Mouse (Mus musculus) small intestine, adult 2 months (tissue): ENCODE data around the gene Rab3gap1.

Experiments
- CTCF ChIP-seq: fragments of 200-500 bp; IDR thresholded peaks from 2 replicates; pipeline ENCODE4 v1.5.1; 2012; ENCODE audit warnings: low read depth, mild to moderate bottlenecking, control low read depth, inconsistent platforms, low read length, moderate library complexity, mixed read lengths; ENCODE audit not compliant: insufficient replicate concordance, insufficient read length; ENCODE audit errors: extremely low read depth
- POLR2A ChIP-seq: fragments of 200-500 bp; IDR thresholded peaks from 2 replicates; pipeline ENCODE4 v1.6.1; 2012; ENCODE audit warnings: low read depth, mild to moderate bottlenecking, control low read depth, inconsistent platforms, low read length, moderate library complexity

DNA sequence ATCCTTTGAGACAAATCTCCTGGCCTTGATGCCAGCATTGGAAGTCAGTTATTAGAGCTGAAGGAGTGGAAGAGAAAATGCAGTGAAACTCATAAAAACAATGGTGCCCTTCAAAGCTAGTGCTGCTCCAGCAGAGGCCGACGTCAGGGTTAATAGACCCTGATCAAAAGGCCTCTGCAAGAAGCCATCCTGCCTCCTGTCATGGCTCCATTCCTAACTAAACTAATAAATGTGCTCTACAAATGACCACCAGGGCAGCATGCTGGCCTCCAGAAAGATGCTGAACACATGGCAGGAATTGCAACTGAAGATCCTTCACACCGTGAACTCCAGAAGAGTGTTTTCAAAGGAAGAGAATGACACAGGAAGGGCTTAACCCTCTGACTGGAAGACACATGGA is 116.8 kb downstream of the Rab3gap1 start:
- TF ChIP-seq POLR2A (no peak), CTCF (no peak)
